Mouse (Mus musculus): ENCODE measurements around the gene Odr4.

The Odr4 gene

DNA sequence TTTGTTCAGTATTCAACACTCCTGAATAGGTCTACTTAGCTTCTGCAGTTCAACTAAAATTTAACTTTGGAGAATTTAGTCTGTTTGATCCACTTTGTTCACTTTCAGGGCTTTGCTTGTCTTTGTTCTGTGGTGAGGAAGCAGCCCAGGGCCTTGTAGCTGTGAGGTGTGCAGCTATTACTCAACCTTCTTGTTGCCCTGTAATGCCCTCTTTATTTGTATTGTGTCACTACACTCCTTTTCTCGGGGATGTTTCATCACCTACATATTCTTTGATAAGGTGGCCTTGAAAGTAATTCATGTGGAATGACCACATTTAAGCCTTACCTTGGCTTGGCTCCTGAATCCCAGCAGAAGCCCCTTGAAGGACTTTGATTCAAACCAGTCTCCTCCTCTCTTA, 32.0 kb downstream of the Odr4 start:
- in situ Hi-C loops (cut with MboI; ENCODE audit: unreplicated experiment in 2 of 2): no loop called here

DNA sequence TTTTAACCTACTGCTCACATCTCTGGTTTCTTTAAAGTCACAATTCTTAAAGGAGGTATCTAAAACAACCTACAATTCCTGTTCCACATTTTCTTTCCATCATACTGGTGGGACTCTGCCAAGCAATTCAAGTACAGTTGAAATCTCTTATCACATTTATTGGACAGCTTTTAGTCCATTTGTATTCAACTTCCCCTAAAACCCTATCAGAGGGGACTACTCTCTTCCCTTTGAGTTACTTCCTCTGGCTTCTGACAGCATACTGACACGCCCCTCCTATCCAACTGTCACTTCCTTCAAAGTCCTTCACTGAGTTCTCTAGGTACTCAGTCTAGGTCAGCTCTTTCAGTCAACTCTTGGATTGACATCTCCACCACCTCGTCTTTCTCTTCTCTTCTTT, 57.8 kb downstream of the Odr4 start:
- in situ Hi-C loops (cut with MboI; ENCODE audit: unreplicated experiment in 2 of 2): no loop called here

DNA sequence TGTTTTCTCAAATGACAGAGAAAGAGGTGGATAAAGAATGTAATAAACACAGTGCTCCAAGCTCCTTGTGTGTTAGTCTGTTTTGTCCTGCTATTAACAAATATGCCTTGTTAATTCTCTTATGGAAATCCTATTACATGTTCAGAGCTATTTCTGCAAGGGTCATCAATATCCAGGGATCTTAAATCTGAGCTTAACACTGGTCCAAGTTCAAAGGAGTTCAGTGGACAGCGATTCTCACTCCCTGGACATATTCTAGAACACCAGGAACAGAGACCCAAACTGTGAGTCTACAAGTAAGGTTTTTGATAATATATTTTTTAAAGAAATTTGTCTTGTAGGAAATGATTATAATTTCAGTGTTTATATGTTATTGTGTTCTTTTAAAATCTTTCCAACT, 73.7 kb downstream of the Odr4 start, which contains the start of gene Pdc:
TSS of gene Pdc (plus strand) at position 213 of the 400 bp plus-strand sequence.
- in situ Hi-C loops (cut with MboI; ENCODE audit: unreplicated experiment in 2 of 2): no loop called here

Data from v-Abl transformed pro-B cells (cell line).